Mouse (Mus musculus) embryonic stem cell, embryonic (primary cell): ENCODE measurements around the gene Ankrd28.
"Not testable (repeated sequence)": the region's sequence is repeated elsewhere in the genome, so short reads cannot be mapped to it uniquely, and the experiment has no call there.

Experiments
- CTCF ChIA-PET, 4 experiments: fragments of 300-600 bp in 2 of 4; fragments of 350-600 bp in 2 of 4; sonication (Branson Sonifier 250); formaldehyde crosslinking; loops; one replicate each; lab custom pipeline; 2022; ENCODE audit warnings: inconsistent platforms in 2 of 4; lab: Charles Lee
- POLR2A ChIA-PET, 4 experiments: fragments of 300-600 bp in 2 of 4; fragments of 350-600 bp in 2 of 4; sonication (Branson Sonifier 250); formaldehyde crosslinking; loops; one replicate each; lab custom pipeline; 2022; ENCODE audit warnings: antibody characterized with exemption in 4 of 4, inconsistent platforms in 1 of 4; lab: Charles Lee

Gene Ankrd28

GRCm38 (mm10) chr14:31761727-31762126, 68.7 kb downstream of the Ankrd28 start:
- ChIA-PET CTCF (interaction anchor here in 1 of 4 experiments (1.5 kb wide), 1 partner anchor 105 kb away, joined by 4 read pairs; no protein-coding TSS in a partner anchor), POLR2A (interaction anchor here in 1 of 4 experiments (1.0 to 1.1 kb wide), 2 partner anchors 20 to 98 kb away, joined by 3 to 5 read pairs; no protein-coding TSS in a partner anchor)

GRCm38 (mm10) chr14:31759195-31759594, 71.3 kb downstream of the Ankrd28 start:
- CTCF ChIA-PET, result no interaction called here
- POLR2A ChIA-PET, result interaction anchor here in 1 of 4 experiments (1.0 to 1.1 kb wide), 2 partner anchors 11 to 15 kb away, joined by 3 to 4 read pairs; no protein-coding TSS in a partner anchor

- CTCF ChIA-PET, POLR2A ChIA-PET: not testable (repeated sequence)
These were observed 72.0 kb downstream of the Ankrd28 start for GRCm38 (mm10) chr14:31758410-31758809.

- ChIA-PET CTCF (interaction anchor here in 1 of 4 experiments (0.6 kb wide), 1 partner anchor 11 kb away, joined by 3 read pairs; no protein-coding TSS in a partner anchor), POLR2A (interaction anchor here in 1 of 4 experiments (1.1 to 1.4 kb wide), 2 partner anchors 9 to 85 kb away, joined by 5 read pairs; no protein-coding TSS in a partner anchor)
These were observed 82.1 kb downstream of the Ankrd28 start for GRCm38 (mm10) chr14:31748239-31748873.

- POLR2A ChIA-PET, result interaction anchor here in 2 of 4 experiments (0.6 to 0.9 kb wide), 2 partner anchors 76 to 102 kb away, joined by 3 to 6 read pairs; partner anchors contain the start of genes Btd (in 1 of the 2) and Gm49387 (in 1 of the 2)
- CTCF ChIA-PET, result no interaction called here
These were observed 87.9 kb downstream of the Ankrd28 start for GRCm38 (mm10) chr14:31742523-31742922.

GRCm38 (mm10) chr14:31734811-31735210, 95.6 kb downstream of the Ankrd28 start:
- CTCF ChIA-PET, result no interaction called here
- POLR2A ChIA-PET, result interaction anchor here in 1 of 4 experiments (0.7 to 1.3 kb wide), 3 partner anchors 9 to 34 kb away, joined by 3 to 4 read pairs (median 3); no protein-coding TSS in a partner anchor

GRCm38 (mm10) chr14:31727522-31727921, 102.9 kb downstream of the Ankrd28 start:
- POLR2A ChIA-PET, result interaction anchor here in 1 of 4 experiments (1.0 to 1.8 kb wide), 4 partner anchors 10 to 21 kb away, joined by 3 to 6 read pairs (median 4); no protein-coding TSS in a partner anchor
- CTCF ChIA-PET, result no interaction called here

GRCm38 (mm10) chr14:31722746-31723145, 107.7 kb downstream of the Ankrd28 start:
- ChIA-PET POLR2A (no interaction called here), CTCF (no interaction called here)

GRCm38 (mm10) chr14:31721256-31721655, 109.2 kb downstream of the Ankrd28 start:
- POLR2A ChIA-PET, result interaction anchor here in 1 of 4 experiments (0.6 to 1.8 kb wide), 2 partner anchors 16 to 813 kb away, joined by 3 to 5 read pairs; no protein-coding TSS in a partner anchor

GRCm38 (mm10) chr14:31718332-31718731, 112.1 kb downstream of the Ankrd28 start:
- POLR2A ChIA-PET, result interaction anchor here in 1 of 4 experiments (1.0 to 2.8 kb wide), 2 partner anchors 11 to 197 kb away, joined by 3 to 8 read pairs; no protein-coding TSS in a partner anchor
- CTCF ChIA-PET, result no interaction called here

More at GRCm38 (mm10) chr14:31721256-31721655, 109.2 kb downstream of the Ankrd28 start:
- CTCF ChIA-PET, result no interaction called here

- ChIA-PET POLR2A (interaction anchor here in 3 of 4 experiments (0.6 to 2.8 kb wide), 6 partner anchors 10 to 1992 kb away, joined by 3 to 8 read pairs (median 4); no protein-coding TSS in a partner anchor), CTCF (no interaction called here)
These were observed 113.1 kb downstream of the Ankrd28 start for GRCm38 (mm10) chr14:31717360-31717759.

- ChIA-PET CTCF (no interaction called here), POLR2A (interaction anchor here in 1 of 4 experiments (2.8 kb wide), 1 partner anchor 8 kb away, joined by 8 read pairs; no protein-coding TSS in a partner anchor)
These were observed 114.8 kb downstream of the Ankrd28 start for GRCm38 (mm10) chr14:31715669-31716068.

GRCm38 (mm10) chr14:31709343-31709742, 121.1 kb downstream of the Ankrd28 start:
- ChIA-PET CTCF (interaction anchor here in 1 of 4 experiments (0.6 kb wide), 1 partner anchor 59 kb away, joined by 3 read pairs; no protein-coding TSS in a partner anchor), POLR2A (interaction anchor here in 1 of 4 experiments (0.9 to 1.3 kb wide), 2 partner anchors 16 to 38 kb away, joined by 3 read pairs; no protein-coding TSS in a partner anchor)

- POLR2A ChIA-PET, result no interaction called here
- CTCF ChIA-PET, result no interaction called here
These were observed 130.1 kb downstream of the Ankrd28 start for GRCm38 (mm10) chr14:31700376-31700775.

- CTCF ChIA-PET, result interaction anchor here in 1 of 4 experiments (0.6 kb wide), 1 partner anchor 236 kb away, joined by 4 read pairs; no protein-coding TSS in a partner anchor
- POLR2A ChIA-PET, result interaction anchor here in 1 of 4 experiments (1.0 to 1.6 kb wide), 3 partner anchors 9 to 26 kb away, joined by 3 read pairs; no protein-coding TSS in a partner anchor
These were observed 132.7 kb downstream of the Ankrd28 start for GRCm38 (mm10) chr14:31697755-31698154.

- ChIA-PET CTCF (no interaction called here), POLR2A (interaction anchor here in 1 of 4 experiments (1.0 to 1.6 kb wide), 3 partner anchors 10 to 25 kb away, joined by 3 read pairs; no protein-coding TSS in a partner anchor)
These were observed 133.1 kb downstream of the Ankrd28 start for GRCm38 (mm10) chr14:31697346-31697745.

- POLR2A ChIA-PET, result interaction anchor here in 1 of 4 experiments (0.6 to 1.6 kb wide), 3 partner anchors 9 to 25 kb away, joined by 3 read pairs; no protein-coding TSS in a partner anchor
- CTCF ChIA-PET, result interaction anchor here in 1 of 4 experiments (0.6 kb wide), 1 partner anchor 129 kb away, joined by 9 read pairs; no protein-coding TSS in a partner anchor
These were observed 133.5 kb downstream of the Ankrd28 start for GRCm38 (mm10) chr14:31696985-31697303.

- ChIA-PET POLR2A (interaction anchor here in 1 of 4 experiments (0.6 to 1.6 kb wide), 3 partner anchors 9 to 24 kb away, joined by 3 read pairs; no protein-coding TSS in a partner anchor), CTCF (interaction anchor here in 1 of 4 experiments (0.6 kb wide), 1 partner anchor 130 kb away, joined by 9 read pairs; no protein-coding TSS in a partner anchor)
These were observed 134.1 kb downstream of the Ankrd28 start for GRCm38 (mm10) chr14:31696206-31696984.
